Mouse (Mus musculus): ENCODE measurements around the gene Lipc.

GRCm38 (mm10) chr9:70834217-70834616, 117.8 kb downstream of the Lipc start:
- no peak for TF ChIP-seq CTCF (IDR thresholded peaks at IDR 0.05; ENCODE audit: low read depth, low read length)
- TF ChIP-seq GATA1 (IDR thresholded peaks at IDR 0.05; ENCODE audit: borderline replicate concordance, low read length) = no peak
